Mouse (Mus musculus): ENCODE data around the gene Tbc1d22a. TPM values are rescaled to one million over a fixed set of nuclear protein-coding genes. Genes with fewer than 3 reads are reported as not detected.

Tbc1d22a gene
- total RNA-seq (2023) = 34.0 to 48.8 TPM (median 40.7 TPM) in 4 replicates

DNA sequence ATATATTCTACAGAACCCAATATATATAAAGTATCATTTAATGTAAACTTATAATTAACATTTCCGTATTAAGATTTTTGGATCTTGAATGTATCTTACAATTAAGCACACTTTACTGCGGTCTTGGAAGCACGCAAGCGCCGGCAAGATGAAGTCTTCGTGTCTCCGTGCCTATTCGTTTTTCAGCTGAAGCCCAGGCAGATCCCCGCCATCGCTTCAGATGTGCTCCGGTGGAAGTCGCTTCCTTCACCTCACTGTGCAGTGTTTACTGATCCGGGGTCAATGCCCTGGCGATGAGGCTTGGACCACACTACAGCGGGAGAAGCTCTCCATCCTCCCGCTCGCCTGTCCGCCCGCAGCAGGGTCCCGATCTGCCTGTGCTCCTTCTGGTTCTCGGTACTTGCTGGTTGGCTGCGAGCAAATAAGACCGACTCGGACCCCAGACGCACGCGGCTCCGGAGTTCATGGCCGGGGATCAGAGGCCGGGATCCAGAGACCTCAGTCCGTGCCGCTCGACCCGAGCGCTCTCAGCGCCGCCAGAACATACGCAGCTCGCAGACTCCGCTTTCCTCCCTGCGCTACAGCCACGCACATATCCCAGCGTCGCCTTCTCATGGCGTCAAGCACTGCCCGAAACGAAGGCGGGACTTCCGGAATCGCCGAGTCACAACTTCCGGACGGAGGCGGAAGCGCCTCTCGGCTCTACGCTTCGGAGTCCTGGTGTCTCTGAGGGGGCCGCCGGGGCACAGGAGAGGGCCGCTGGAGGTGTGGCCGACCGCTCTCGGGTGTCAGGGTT, at the start of gene Tbc1d22a:
Tbc1d22a (plus strand) TSS at position 707 of the 796 bp plus-strand sequence.

GRCm38 (mm10) chr15:86185689-86186569, 28.3 kb upstream of the Tbc1d22a start, which contains the start of gene Cerk:
Gene Cerk, minus strand, starts transcription at chr15:86186141.

Other genes starting within 250 kb of the Tbc1d22a start
- gene Celsr1, start 180.7 kb upstream of the Tbc1d22a start, total RNA-seq (2023) = 0.34 to 0.75 TPM (median 0.49 TPM) in 4 replicates
- 47.3 to 65.8 TPM (median 51.0 TPM) in 4 replicates for gene Gramd4, start 156.8 kb upstream of the Tbc1d22a start, total RNA-seq (2023)
- 109 to 124 TPM (median 114 TPM) in 4 replicates for gene Cerk, start 28.3 kb upstream of the Tbc1d22a start, total RNA-seq (2023)